Mouse (Mus musculus): Measurements from ENCODE around the gene Lgals9. TPM values are rescaled to one million over a fixed set of nuclear protein-coding genes. Genes with fewer than 3 reads are reported as not detected.
A peak's percentile ranks its signal among the peaks of the same experiment; 100 is the strongest.

Lgals9 gene
- total and polyA plus RNA-seq, 2 experiments, result 175 to 1,032 TPM

GRCm38 (mm10) chr11:78934727-78935126, 50.0 kb downstream of the Lgals9 start:
- Histone ChIP-seq H3K4me1 (ENCODE audit: control insufficient read depth, insufficient read depth, low read length) (no peaks in the 10 kb centered on the region), H3K4me3 (ENCODE audit: insufficient read depth, low read depth, low read length) (no peak overlapping the region), H3K27me3 (ENCODE audit: control insufficient read depth, insufficient read depth, low read length) (no peaks in the 10 kb centered on the region), H3K9ac (ENCODE audit: low read depth, low read length) (no peak overlapping the region), H3K36me3 (ENCODE audit: control insufficient read depth, insufficient read depth, low read length) (no peaks in the 10 kb centered on the region), H3K79me2 (ENCODE audit: control insufficient read depth, insufficient read depth, low read length) (no peaks in the 10 kb centered on the region), H3K27ac (replicated peaks; ENCODE audit: insufficient read depth, low read depth, low read length) (no peak overlapping the region)
- WGBS, result 85% methylated on average over 4 of the region's 4 CpGs
- DNase-seq (ENCODE audit: extremely low read depth, low read depth, low spot score), result no peak
- no peak for TF ChIP-seq CTCF (IDR thresholded peaks at IDR 0.05; ENCODE audit: low read depth, low read length)
- no peak for TF ChIP-seq POLR2A (IDR thresholded peaks at IDR 0.05; ENCODE audit: extremely low read depth, insufficient read depth, low read length)

GRCm38 (mm10) chr11:78934307-78934706, 50.4 kb downstream of the Lgals9 start:
- Histone ChIP-seq H3K36me3 (ENCODE audit: control insufficient read depth, insufficient read depth, low read length) (no peaks in the 10 kb centered on the region), H3K4me3 (ENCODE audit: insufficient read depth, low read depth, low read length) (no peak overlapping the region), H3K79me2 (ENCODE audit: control insufficient read depth, insufficient read depth, low read length) (no peaks in the 10 kb centered on the region), H3K4me1 (ENCODE audit: control insufficient read depth, insufficient read depth, low read length) (no peaks in the 10 kb centered on the region), H3K27ac (replicated peaks; ENCODE audit: insufficient read depth, low read depth, low read length) (no peak overlapping the region), H3K9ac (ENCODE audit: low read depth, low read length) (no peak overlapping the region), H3K27me3 (ENCODE audit: control insufficient read depth, insufficient read depth, low read length) (no peaks in the 10 kb centered on the region)
- TF ChIP-seq CTCF (IDR thresholded peaks at IDR 0.05; ENCODE audit: low read depth, low read length) (no peak), POLR2A (IDR thresholded peaks at IDR 0.05; ENCODE audit: extremely low read depth, insufficient read depth, low read length) (no peak)
- DNase-seq (ENCODE audit: extremely low read depth, low read depth, low spot score), result no peak
- 90% methylated on average over 7 of the region's 7 CpGs for WGBS

- WGBS, result 74% methylated on average over 5 of the region's 5 CpGs
- no peak overlapping the region for H3K27ac ChIP-seq (replicated peaks; ENCODE audit: insufficient read depth, low read depth, low read length)
- DNase-seq (ENCODE audit: extremely low read depth, low read depth, low spot score), result no peak
- TF ChIP-seq POLR2A (IDR thresholded peaks at IDR 0.05; ENCODE audit: extremely low read depth, insufficient read depth, low read length) (no peak), CTCF (IDR thresholded peaks at IDR 0.05; ENCODE audit: low read depth, low read length) (no peak)
- no peaks in the 10 kb centered on the region for H3K36me3 ChIP-seq (ENCODE audit: control insufficient read depth, insufficient read depth, low read length)
- H3K79me2 ChIP-seq (ENCODE audit: control insufficient read depth, insufficient read depth, low read length), result no peaks in the 10 kb centered on the region
- H3K9ac ChIP-seq (ENCODE audit: low read depth, low read length), result no peak overlapping the region
- no peaks in the 10 kb centered on the region for H3K4me1 ChIP-seq (ENCODE audit: control insufficient read depth, insufficient read depth, low read length)
- H3K4me3 ChIP-seq (ENCODE audit: insufficient read depth, low read depth, low read length), result no peak overlapping the region
- H3K27me3 ChIP-seq (ENCODE audit: control insufficient read depth, insufficient read depth, low read length), result peaks cover 5% of the 10 kb centered on the region; the same call in 1 of the 2 replicates
Measured at GRCm38 (mm10) chr11:78929345-78929744, 55.4 kb downstream of the Lgals9 start.

GRCm38 (mm10) chr11:78924916-78925315, 59.8 kb downstream of the Lgals9 start:
- Histone ChIP-seq H3K4me3 (ENCODE audit: insufficient read depth, low read depth, low read length) (peak overlapping the region; percentile 22; the same call in 1 of the 2 replicates), H3K79me2 (ENCODE audit: control insufficient read depth, insufficient read depth, low read length) (no peaks in the 10 kb centered on the region), H3K9ac (ENCODE audit: low read depth, low read length) (peak overlapping the region; percentile 11; the same call in 1 of the 2 replicates), H3K27ac (replicated peaks; ENCODE audit: insufficient read depth, low read depth, low read length) (no peak overlapping the region), H3K27me3 (ENCODE audit: control insufficient read depth, insufficient read depth, low read length) (peaks cover 5% of the 10 kb centered on the region; the same call in 1 of the 2 replicates), H3K36me3 (ENCODE audit: control insufficient read depth, insufficient read depth, low read length) (no peaks in the 10 kb centered on the region), H3K4me1 (ENCODE audit: control insufficient read depth, insufficient read depth, low read length) (no peaks in the 10 kb centered on the region)
- no peak for TF ChIP-seq CTCF (IDR thresholded peaks at IDR 0.05; ENCODE audit: low read depth, low read length)
- TF ChIP-seq POLR2A (IDR thresholded peaks at IDR 0.05; ENCODE audit: extremely low read depth, insufficient read depth, low read length), result no peak
- 1% methylated on average over 37 of the region's 37 CpGs for WGBS
- DNase-seq (ENCODE audit: extremely low read depth, low read depth, low spot score), result no peak

GRCm38 (mm10) chr11:78924111-78924510, 60.6 kb downstream of the Lgals9 start:
- Histone ChIP-seq H3K4me3 (ENCODE audit: insufficient read depth, low read depth, low read length) (no peak overlapping the region), H3K27ac (replicated peaks; ENCODE audit: insufficient read depth, low read depth, low read length) (no peak overlapping the region), H3K79me2 (ENCODE audit: control insufficient read depth, insufficient read depth, low read length) (no peaks in the 10 kb centered on the region), H3K4me1 (ENCODE audit: control insufficient read depth, insufficient read depth, low read length) (no peaks in the 10 kb centered on the region), H3K36me3 (ENCODE audit: control insufficient read depth, insufficient read depth, low read length) (no peaks in the 10 kb centered on the region), H3K27me3 (ENCODE audit: control insufficient read depth, insufficient read depth, low read length) (peaks cover 5% of the 10 kb centered on the region; the same call in 1 of the 2 replicates), H3K9ac (ENCODE audit: low read depth, low read length) (no peak overlapping the region)
- TF ChIP-seq CTCF (IDR thresholded peaks at IDR 0.05; ENCODE audit: low read depth, low read length) (no peak), POLR2A (IDR thresholded peaks at IDR 0.05; ENCODE audit: extremely low read depth, insufficient read depth, low read length) (no peak)
- no peak for DNase-seq (ENCODE audit: extremely low read depth, low read depth, low spot score)
- 38% methylated on average over 9 of the region's 9 CpGs for WGBS

- H3K4me1 ChIP-seq (ENCODE audit: control insufficient read depth, insufficient read depth, low read length), result no peaks in the 10 kb centered on the region
- DNase-seq (ENCODE audit: extremely low read depth, low read depth, low spot score), result peak; percentile 65
- TF ChIP-seq CTCF (IDR thresholded peaks at IDR 0.05; ENCODE audit: low read depth, low read length) (peak; percentile 84), POLR2A (IDR thresholded peaks at IDR 0.05; ENCODE audit: extremely low read depth, insufficient read depth, low read length) (no peak)
- 24% methylated on average over 8 of the region's 8 CpGs for WGBS
- H3K9ac ChIP-seq (ENCODE audit: low read depth, low read length), result no peak overlapping the region
- peaks cover 5% of the 10 kb centered on the region; the same call in 1 of the 2 replicates for H3K27me3 ChIP-seq (ENCODE audit: control insufficient read depth, insufficient read depth, low read length)
- H3K36me3 ChIP-seq (ENCODE audit: control insufficient read depth, insufficient read depth, low read length), result no peaks in the 10 kb centered on the region
- no peak overlapping the region for H3K27ac ChIP-seq (replicated peaks; ENCODE audit: insufficient read depth, low read depth, low read length)
- H3K4me3 ChIP-seq (ENCODE audit: insufficient read depth, low read depth, low read length), result no peak overlapping the region
- H3K79me2 ChIP-seq (ENCODE audit: control insufficient read depth, insufficient read depth, low read length), result no peaks in the 10 kb centered on the region
Measured at GRCm38 (mm10) chr11:78922678-78923407, 61.9 kb downstream of the Lgals9 start.
